15 mouse cellular contexts compared by ENCODE assay signal in the genomic region with DNA sequence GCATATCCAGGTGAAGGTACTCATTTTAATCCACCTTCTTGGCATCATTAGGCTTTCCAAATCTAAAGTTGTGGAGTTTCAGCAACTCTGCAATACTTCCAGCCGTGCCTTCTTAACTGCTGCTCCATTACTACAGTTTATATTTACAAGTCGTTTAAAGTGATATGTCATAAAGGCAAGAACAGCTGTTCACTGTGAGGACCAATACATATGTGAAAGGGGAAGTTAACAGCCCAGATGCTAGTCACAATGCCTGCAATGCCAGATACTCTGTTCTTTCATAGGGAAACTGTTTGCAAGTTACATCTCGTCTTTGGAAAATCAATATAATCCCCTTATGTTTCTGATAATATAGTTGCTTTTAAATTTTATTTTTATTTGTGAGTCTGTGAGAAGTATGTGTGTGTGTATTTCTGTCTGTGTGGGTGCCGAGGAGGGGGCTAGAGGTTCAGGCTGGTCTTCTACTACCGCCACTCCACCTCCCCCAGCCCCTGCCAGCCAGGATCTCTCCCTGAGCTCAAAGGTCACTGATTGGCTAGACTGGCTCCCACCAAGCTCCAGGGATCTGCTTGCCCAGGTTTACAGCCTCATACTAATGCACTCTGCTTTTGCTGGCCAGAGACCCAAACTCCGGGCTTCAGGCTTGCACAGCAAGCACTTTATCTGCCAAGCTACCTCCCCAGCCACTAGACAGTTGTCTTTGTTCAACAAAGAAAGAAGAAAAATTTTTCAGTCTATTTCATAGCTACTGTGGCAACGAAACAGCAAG. TPM values are rescaled to one million over a fixed set of nuclear protein-coding genes. Genes with fewer than 3 reads are reported as not detected.
DNase-seq lines count a peak whose midpoint lies in the region; ATAC-seq and TF ChIP-seq lines count a peak whose summit lies in the region.
"Had no signal": no experiment of that assay in that cellular context is flagged by ENCODE, and none has a peak within 500 bp of the region (broad histone marks: within the 10 kb centered on the region; RNA-seq: fewer than 3 reads in every experiment).

No protein-coding gene starts in this region.

- no peaks in the 10 kb centered on the region for H3K9me3 ChIP-seq in intestine, embryonic 16.5 days (ENCODE audit: control insufficient read depth, low read length)
- H3K9me3 ChIP-seq in intestine, postnatal 0 days (ENCODE audit: control insufficient read depth) = no peaks in the 10 kb centered on the region
- H3K9me3 ChIP-seq in megakaryocyte, embryonic 14.5 days = no peaks in the 10 kb centered on the region
- no peaks in the 10 kb centered on the region for H3K9me3 ChIP-seq in kidney, postnatal 0 days (replicated peaks; ENCODE audit: low read length)
- no peaks in the 10 kb centered on the region for H3K9me3 ChIP-seq in forebrain, embryonic 12.5 days
- H3K9me3 ChIP-seq: hindbrain, embryonic 13.5 days had no signal

- 0 out of 2 replicates have a peak overlapping the region, but pooled peaks have one; percentile 37 for H3K9ac ChIP-seq in intestine, embryonic 16.5 days (ENCODE audit: low read depth, low read length)
- no peak overlapping the region for H3K9ac ChIP-seq in intestine, postnatal 0 days (ENCODE audit: low read depth, low read length)
- H3K9ac ChIP-seq in kidney, postnatal 0 days (ENCODE audit: low read depth, low read length) = no peak overlapping the region
- no peak overlapping the region for H3K9ac ChIP-seq in forebrain, embryonic 12.5 days
- H3K9ac ChIP-seq: forebrain, postnatal 0 days; hindbrain, embryonic 13.5 days had no signal

- 47% methylated on average over 7 of the region's 7 CpGs for WGBS in intestine, embryonic 16.5 days
- WGBS in intestine, postnatal 0 days = 42% methylated on average over 7 of the region's 7 CpGs
- 61% methylated on average over 7 of the region's 7 CpGs for WGBS in kidney, postnatal 0 days
- WGBS in forebrain, embryonic 12.5 days = 77% methylated on average over 7 of the region's 7 CpGs

- ATAC-seq in intestine, embryonic 16.5 days = 0 out of 2 replicates have a peak, but pooled peaks have one; percentile 53
- no peak for ATAC-seq in intestine, postnatal 0 days
- no peak for ATAC-seq in megakaryocyte, adult 5-6 weeks (ENCODE audit: poor library complexity, severe bottlenecking)
- ATAC-seq in kidney, postnatal 0 days (replicated peaks; ENCODE audit: low FRiP score, low read depth) = no peak
- ATAC-seq in forebrain, embryonic 12.5 days (ENCODE audit: low FRiP score) = no peak
- ATAC-seq: CD4-positive, CD25-positive, alpha-beta regulatory T cell, adult 4 months; forebrain, postnatal 0 days; Patski had no signal

- peaks cover 5% of the 10 kb centered on the region; the same call in 1 of the 2 replicates for H3K27me3 ChIP-seq in intestine, embryonic 16.5 days (replicated peaks; ENCODE audit: control insufficient read depth, insufficient read depth, low read length)
- peaks cover 10% of the 10 kb centered on the region; the same call in 1 of the 2 replicates for H3K27me3 ChIP-seq in intestine, postnatal 0 days (replicated peaks; ENCODE audit: control insufficient read depth, insufficient read depth, low read length)
- peaks cover 6% of the 10 kb centered on the region for H3K27me3 ChIP-seq in megakaryocyte, embryonic 14.5 days (replicated peaks)
- no peaks in the 10 kb centered on the region for H3K27me3 ChIP-seq in kidney, postnatal 0 days (ENCODE audit: insufficient read depth, low read length)
- no peaks in the 10 kb centered on the region; the same call in 1 of the 2 replicates for H3K27me3 ChIP-seq in forebrain, embryonic 12.5 days
- H3K27me3 ChIP-seq: hindbrain, embryonic 13.5 days; Patski had no signal

- DNase-seq in kidney, postnatal 0 days (ENCODE audit: low spot score) = peak; percentile 11
- DNase-seq in layer of hippocampus, adult 8-10 months (ENCODE audit: low spot score in 2 of 2) = no peak
- DNase-seq: adrenal gland, adult 2 months; forebrain, postnatal 0 days; gastrocnemius, postnatal 14 days; lung, postnatal 36 days had no signal

- TF ChIP-seq CTCF in intestine, postnatal 0 days (IDR thresholded peaks at IDR 0.05; ENCODE audit: low read depth) = no peak
- no peak for TF ChIP-seq CTCF in kidney, postnatal 0 days (IDR thresholded peaks at IDR 0.05; ENCODE audit: low read depth)

- no peak overlapping the region for H3K27ac ChIP-seq in intestine, embryonic 16.5 days (ENCODE audit: low read length)
- no peak overlapping the region for H3K27ac ChIP-seq in intestine, postnatal 0 days (ENCODE audit: low read depth, low read length)
- no peak overlapping the region for H3K27ac ChIP-seq in kidney, postnatal 0 days
- no peak overlapping the region for H3K27ac ChIP-seq in forebrain, embryonic 12.5 days
- H3K27ac ChIP-seq: hindbrain, embryonic 13.5 days; layer of hippocampus, adult 2 months had no signal

- H3K4me1 ChIP-seq in intestine, embryonic 16.5 days (ENCODE audit: control insufficient read depth, insufficient read depth, low read length) = peaks cover 12% of the 10 kb centered on the region; the same call in 1 of the 2 replicates
- H3K4me1 ChIP-seq in intestine, postnatal 0 days (replicated peaks; ENCODE audit: control insufficient read depth, insufficient read depth, low read length) = no peaks in the 10 kb centered on the region
- peaks cover 64% of the 10 kb centered on the region for H3K4me1 ChIP-seq in megakaryocyte, embryonic 14.5 days
- no peaks in the 10 kb centered on the region for H3K4me1 ChIP-seq in kidney, postnatal 0 days (replicated peaks; ENCODE audit: insufficient read depth, low read length)
- peaks cover 4% of the 10 kb centered on the region; the same call in 1 of the 2 replicates for H3K4me1 ChIP-seq in forebrain, embryonic 12.5 days

- H3K4me2 ChIP-seq in intestine, embryonic 16.5 days (ENCODE audit: low read depth, low read length) = no peak overlapping the region
- H3K4me2 ChIP-seq in intestine, postnatal 0 days (replicated peaks; ENCODE audit: low read depth) = no peak overlapping the region
- no peak overlapping the region for H3K4me2 ChIP-seq in kidney, postnatal 0 days (ENCODE audit: low read length)
- no peak overlapping the region for H3K4me2 ChIP-seq in forebrain, embryonic 12.5 days
- H3K4me2 ChIP-seq: hindbrain, embryonic 13.5 days had no signal

- H3K4me3 ChIP-seq in intestine, embryonic 16.5 days (ENCODE audit: low read length) = no peak overlapping the region
- no peak overlapping the region for H3K4me3 ChIP-seq in intestine, postnatal 0 days (ENCODE audit: low read depth, low read length)
- peak overlapping the region; percentile 86 for H3K4me3 ChIP-seq in megakaryocyte, embryonic 14.5 days (replicated peaks)
- H3K4me3 ChIP-seq in kidney, postnatal 0 days (replicated peaks; ENCODE audit: low read depth, low read length) = no peak overlapping the region
- H3K4me3 ChIP-seq in forebrain, embryonic 12.5 days (replicated peaks) = no peak overlapping the region
- H3K4me3 ChIP-seq: hindbrain, embryonic 13.5 days; layer of hippocampus, adult 2 months had no signal

- H3K36me3 ChIP-seq in intestine, embryonic 16.5 days (ENCODE audit: control insufficient read depth, insufficient read depth, low read length) = no peaks in the 10 kb centered on the region
- no peaks in the 10 kb centered on the region for H3K36me3 ChIP-seq in intestine, postnatal 0 days (ENCODE audit: control insufficient read depth, insufficient read depth)
- peaks cover 17% of the 10 kb centered on the region for H3K36me3 ChIP-seq in megakaryocyte, embryonic 14.5 days (replicated peaks; ENCODE audit: low read length)
- H3K36me3 ChIP-seq in kidney, postnatal 0 days (ENCODE audit: insufficient read depth, low read length) = no peaks in the 10 kb centered on the region
- no peaks in the 10 kb centered on the region for H3K36me3 ChIP-seq in forebrain, embryonic 12.5 days (replicated peaks)
- H3K36me3 ChIP-seq: hindbrain, embryonic 13.5 days had no signal

RNA-seq across cellular contexts. Expression of a gene that starts 5.1 kb away (rescaled TPM):
- 0.75 and 2.0 TPM in 2 replicates for polyA plus RNA-seq in intestine, embryonic 16.5 days (2015; fragmentation: Nextera tagmentation; extraction: Ambion mirVana)
- 1.8 and 2.0 TPM in 2 replicates for polyA plus RNA-seq in intestine, postnatal 0 days (2015; fragmentation: Nextera tagmentation; extraction: Ambion mirVana)
- 1.4 and 14.1 TPM in 2 replicates for polyA plus RNA-seq in megakaryocyte, embryonic 14.5 days (2012; ENCODE audit: insufficient read depth, low replicate concordance)
- 0.66 TPM in 1 of 2 replicates, not detected in the other for total RNA-seq in megakaryocyte, adult 5-6 weeks (2015)
- total RNA-seq in megakaryocyte, adult 5-6 weeks (2017) = 0.12 TPM in 1 of 2 replicates, not detected in the other
- 5.1 and 5.4 TPM in 2 replicates for polyA plus RNA-seq in kidney, postnatal 0 days (2015; fragmentation: Nextera tagmentation; extraction: Ambion mirVana)
- total RNA-seq in layer of hippocampus, adult 8-10 months (2022) = 10 to 100 TPM; 39.5 to 47.1 (median 43.2) TPM
- 4.7 and 4.8 TPM in 2 replicates for polyA plus RNA-seq in forebrain, embryonic 12.5 days (2016; fragmentation: Nextera tagmentation; extraction: Ambion mirVana)
